Mouse (Mus musculus): ENCODE data around the gene Tarbp2. TPM values are rescaled to one million over a fixed set of nuclear protein-coding genes. Genes with fewer than 3 reads are reported as not detected.
A peak's percentile ranks its signal among the peaks of the same experiment; 100 is the strongest.

Gene Tarbp2
- polyA plus RNA-seq, 1 experiment, result 335 TPM

- Histone ChIP-seq H3K4me1 (ENCODE audit: control insufficient read depth, insufficient read depth, low read length) (no peaks in the 10 kb centered on the region), H3K4me3 (ENCODE audit: control insufficient read depth, low read depth, low read length) (no peak overlapping the region), H3K27ac (ENCODE audit: control insufficient read depth, insufficient read depth, low read depth, low read length) (no peak overlapping the region), H3K27me3 (ENCODE audit: control insufficient read depth, insufficient read depth, low read length) (no peaks in the 10 kb centered on the region), H3K36me3 (ENCODE audit: control insufficient read depth, insufficient read depth, low read length) (no peaks in the 10 kb centered on the region; the same call in 1 of the 2 replicates)
- no peak for TF ChIP-seq POLR2A (IDR thresholded peaks at IDR 0.05; ENCODE audit: control insufficient read depth, low read depth, low read length)
- no peak for TF ChIP-seq CTCF (IDR thresholded peaks at IDR 0.05; ENCODE audit: control insufficient read depth, insufficient read depth, insufficient replicate concordance, low read depth, low read length)
These were observed 8.4 kb downstream of the Tarbp2 start for GRCm38 (mm10) chr15:102526111-102527002.

GRCm38 (mm10) chr15:102527936-102528335 lies 9.9 kb downstream of the Tarbp2 start:
- H3K36me3 ChIP-seq (ENCODE audit: control insufficient read depth, insufficient read depth, low read length), result no peaks in the 10 kb centered on the region; the same call in 1 of the 2 replicates
- H3K27me3 ChIP-seq (ENCODE audit: control insufficient read depth, insufficient read depth, low read length), result no peaks in the 10 kb centered on the region
- peak; percentile 46; the same call in 1 of the 2 replicates for TF ChIP-seq CTCF (IDR thresholded peaks at IDR 0.05; ENCODE audit: control insufficient read depth, insufficient read depth, insufficient replicate concordance, low read depth, low read length)
- TF ChIP-seq POLR2A (IDR thresholded peaks at IDR 0.05; ENCODE audit: control insufficient read depth, low read depth, low read length), result no peak
- H3K4me3 ChIP-seq (ENCODE audit: control insufficient read depth, low read depth, low read length), result no peak overlapping the region
- no peak overlapping the region for H3K27ac ChIP-seq (ENCODE audit: control insufficient read depth, insufficient read depth, low read depth, low read length)
- H3K4me1 ChIP-seq (ENCODE audit: control insufficient read depth, insufficient read depth, low read length), result no peaks in the 10 kb centered on the region

GRCm38 (mm10) chr15:102528396-102528795 lies 10.4 kb downstream of the Tarbp2 start:
- H3K27me3 ChIP-seq (ENCODE audit: control insufficient read depth, insufficient read depth, low read length), result no peaks in the 10 kb centered on the region
- H3K27ac ChIP-seq (ENCODE audit: control insufficient read depth, insufficient read depth, low read depth, low read length), result no peak overlapping the region
- H3K4me3 ChIP-seq (ENCODE audit: control insufficient read depth, low read depth, low read length), result no peak overlapping the region
- no peaks in the 10 kb centered on the region; the same call in 1 of the 2 replicates for H3K36me3 ChIP-seq (ENCODE audit: control insufficient read depth, insufficient read depth, low read length)
- H3K4me1 ChIP-seq (ENCODE audit: control insufficient read depth, insufficient read depth, low read length), result no peaks in the 10 kb centered on the region
- TF ChIP-seq POLR2A (IDR thresholded peaks at IDR 0.05; ENCODE audit: control insufficient read depth, low read depth, low read length) (no peak), CTCF (IDR thresholded peaks at IDR 0.05; ENCODE audit: control insufficient read depth, insufficient read depth, insufficient replicate concordance, low read depth, low read length) (no peak)

- no peaks in the 10 kb centered on the region for H3K4me1 ChIP-seq (ENCODE audit: control insufficient read depth, insufficient read depth, low read length)
- no peak overlapping the region for H3K27ac ChIP-seq (ENCODE audit: control insufficient read depth, insufficient read depth, low read depth, low read length)
- peaks cover 2% of the 10 kb centered on the region for H3K36me3 ChIP-seq (ENCODE audit: control insufficient read depth, insufficient read depth, low read length)
- no peak for TF ChIP-seq CTCF (IDR thresholded peaks at IDR 0.05; ENCODE audit: control insufficient read depth, insufficient read depth, insufficient replicate concordance, low read depth, low read length)
- no peak for TF ChIP-seq POLR2A (IDR thresholded peaks at IDR 0.05; ENCODE audit: control insufficient read depth, low read depth, low read length)
- H3K4me3 ChIP-seq (ENCODE audit: control insufficient read depth, low read depth, low read length), result no peak overlapping the region
- H3K27me3 ChIP-seq (ENCODE audit: control insufficient read depth, insufficient read depth, low read length), result no peaks in the 10 kb centered on the region
These were observed 12.6 kb downstream of the Tarbp2 start for GRCm38 (mm10) chr15:102530566-102530965.

- no peak overlapping the region for H3K4me3 ChIP-seq (ENCODE audit: control insufficient read depth, low read depth, low read length)
- no peaks in the 10 kb centered on the region for H3K27me3 ChIP-seq (ENCODE audit: control insufficient read depth, insufficient read depth, low read length)
- peaks cover 2% of the 10 kb centered on the region for H3K36me3 ChIP-seq (ENCODE audit: control insufficient read depth, insufficient read depth, low read length)
- no peak for TF ChIP-seq CTCF (IDR thresholded peaks at IDR 0.05; ENCODE audit: control insufficient read depth, insufficient read depth, insufficient replicate concordance, low read depth, low read length)
- H3K27ac ChIP-seq (ENCODE audit: control insufficient read depth, insufficient read depth, low read depth, low read length), result no peak overlapping the region
- no peaks in the 10 kb centered on the region for H3K4me1 ChIP-seq (ENCODE audit: control insufficient read depth, insufficient read depth, low read length)
These were observed 13.6 kb downstream of the Tarbp2 start for GRCm38 (mm10) chr15:102531586-102531985.

- Histone ChIP-seq H3K4me1 (ENCODE audit: control insufficient read depth, insufficient read depth, low read length) (no peaks in the 10 kb centered on the region), H3K27ac (ENCODE audit: control insufficient read depth, insufficient read depth, low read depth, low read length) (no peak overlapping the region), H3K36me3 (ENCODE audit: control insufficient read depth, insufficient read depth, low read length) (peaks cover 2% of the 10 kb centered on the region), H3K27me3 (ENCODE audit: control insufficient read depth, insufficient read depth, low read length) (no peaks in the 10 kb centered on the region), H3K4me3 (ENCODE audit: control insufficient read depth, low read depth, low read length) (no peak overlapping the region)
- TF ChIP-seq POLR2A (IDR thresholded peaks at IDR 0.05; ENCODE audit: control insufficient read depth, low read depth, low read length), result no peak
- TF ChIP-seq CTCF (IDR thresholded peaks at IDR 0.05; ENCODE audit: control insufficient read depth, insufficient read depth, insufficient replicate concordance, low read depth, low read length), result no peak
These were observed 14.3 kb downstream of the Tarbp2 start for GRCm38 (mm10) chr15:102532106-102532900.

GRCm38 (mm10) chr15:102533926-102534325 lies 15.9 kb downstream of the Tarbp2 start:
- TF ChIP-seq CTCF (IDR thresholded peaks at IDR 0.05; ENCODE audit: control insufficient read depth, insufficient read depth, insufficient replicate concordance, low read depth, low read length) (no peak), POLR2A (IDR thresholded peaks at IDR 0.05; ENCODE audit: control insufficient read depth, low read depth, low read length) (no peak)
- Histone ChIP-seq H3K27me3 (ENCODE audit: control insufficient read depth, insufficient read depth, low read length) (no peaks in the 10 kb centered on the region), H3K4me3 (ENCODE audit: control insufficient read depth, low read depth, low read length) (no peak overlapping the region), H3K36me3 (ENCODE audit: control insufficient read depth, insufficient read depth, low read length) (peaks cover 2% of the 10 kb centered on the region), H3K27ac (ENCODE audit: control insufficient read depth, insufficient read depth, low read depth, low read length) (no peak overlapping the region), H3K4me1 (ENCODE audit: control insufficient read depth, insufficient read depth, low read length) (no peaks in the 10 kb centered on the region)
